21 mouse cellular contexts compared by ENCODE assay signal in the genomic region with DNA sequence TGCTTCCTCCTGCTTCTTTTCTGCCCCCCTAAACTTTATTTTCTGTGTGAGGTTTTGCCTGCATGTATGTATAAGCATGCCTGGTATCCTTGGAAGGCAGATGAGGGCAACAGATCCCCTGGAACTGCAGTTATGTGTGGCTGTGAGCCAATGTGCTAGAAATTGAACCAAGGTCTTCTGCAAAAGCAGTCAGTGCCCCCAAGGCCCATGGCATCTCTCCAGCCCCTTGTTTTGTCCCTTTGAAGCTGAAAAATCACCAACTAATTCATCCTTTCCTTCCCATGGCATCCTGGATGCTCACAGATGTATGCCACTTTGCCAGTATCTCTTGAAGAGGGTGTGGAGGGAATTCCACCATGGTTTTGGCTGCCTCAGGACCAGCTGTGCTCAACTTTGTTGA. TPM values are rescaled to one million over a fixed set of nuclear protein-coding genes. Genes with fewer than 3 reads are reported as not detected.
DNase-seq lines count a peak whose midpoint lies in the region.
"Had no signal": no experiment of that assay in that cellular context is flagged by ENCODE, and none has a peak within 500 bp of the region (broad histone marks: within the 10 kb centered on the region; RNA-seq: fewer than 3 reads in every experiment).

No protein-coding gene starts in this region.

- DNase-seq in adrenal gland, adult (ENCODE audit: inconsistent age in 2 of 2, low spot score in 1 of 2) = peak; percentile 76 to 86
- no peak for DNase-seq in adrenal gland, postnatal 4 days (ENCODE audit: low spot score in 2 of 2)
- DNase-seq in adrenal gland, adult 2 months = peak; percentile 74
- DNase-seq in adrenal gland, postnatal 14 days = peak; percentile 79
- DNase-seq in right cerebral cortex, postnatal 25 days = no peak
- no peak for DNase-seq in embryo, embryonic 9.5 days (ENCODE audit: extremely low spot score)
- DNase-seq: cerebellum, adult 11 months; cerebellum, adult 2 months; cerebellum, adult 9-11 months; cerebellum, postnatal 25 days; gastrocnemius, adult 2 months; gastrocnemius, postnatal 14 days; heart, adult 18-20 months; heart, postnatal 14 days; heart, postnatal 4 days; kidney, adult 18-20 months had no signal

RNA-seq across cellular contexts. Expression of gene Pde10a, which starts 40.0 kb away (rescaled TPM):
- 10 to 100 TPM; 20.2 to 21.3 TPM for total RNA-seq in adrenal gland, postnatal 4 days (2021)
- total RNA-seq in adrenal gland, adult 2 months (2021) = 10 to 100 TPM; 21.4 to 36.2 TPM
- 10.1 and 13.8 TPM in 2 replicates for polyA plus RNA-seq in adrenal gland, adult 2 months (2012; rRNA removed)
- total RNA-seq in adrenal gland, postnatal 14 days (2021) = 25.0 and 33.0 TPM in 2 replicates
- polyA plus RNA-seq: activated CD4-positive, CD25-positive, alpha-beta regulatory T cell, adult 4 months; erythroblast, embryonic 14.5 days; inflammation-experienced regulatory T-cells, adult 6 months had no signal

RNA-seq across cellular contexts. Expression of gene T, which starts 50.9 kb away (rescaled TPM):
- total RNA-seq in adrenal gland, postnatal 4 days (2021) = not detected
- total RNA-seq in adrenal gland, adult 2 months (2021) = not detected
- polyA plus RNA-seq in adrenal gland, adult 2 months (2012; rRNA removed) = 0.26 and 0.28 TPM in 2 replicates
- total RNA-seq in adrenal gland, postnatal 14 days (2021) = not detected in 2 replicates
- total RNA-seq: adrenal gland, adult 18-20 months; common myeloid progenitor, adult 5-6 weeks; gastrocnemius, adult 2 months; gastrocnemius, postnatal 14 days; heart, adult 18-20 months; heart, postnatal 14 days; heart, postnatal 4 days had no signal
- polyA plus RNA-seq: activated CD4-positive, CD25-positive, alpha-beta regulatory T cell, adult 4 months; erythroblast, embryonic 14.5 days; inflammation-experienced regulatory T-cells, adult 6 months had no signal

Comparison
In these comparisons a context has a peak if more than half of its experiments do, and no peak if none do; other contexts are left out.
1. DNase-seq: peak in adrenal gland, adult (2 of 2), adrenal gland, adult 2 months (single experiment) and adrenal gland, postnatal 14 days (single experiment); none in adrenal gland, postnatal 4 days (0 of 2), right cerebral cortex, postnatal 25 days (single experiment) and embryo, embryonic 9.5 days (single experiment).